Mouse (Mus musculus) kidney, embryonic 15.5 days (tissue): ENCODE data around the gene Trim69. TPM values are rescaled to one million over a fixed set of nuclear protein-coding genes. Genes with fewer than 3 reads are reported as not detected.

Experiments
- ATAC-seq: fragments of 200-750 bp; cut with Nextera tagmentation; replicated peaks from 2 replicates; pipeline ENCODE4 v1.8.0; 2017; ENCODE audit warnings: moderate TSS enrichment; ENCODE audit not compliant: low FRiP score
- H3K27ac ChIP-seq: fragments of 300-500 bp; sonication (generic); 2 replicates; pipeline ENCODE4 v1.5.1; 2015; ENCODE audit warnings: mild to moderate bottlenecking, inconsistent platforms
- H3K27me3 ChIP-seq: fragments of 300-500 bp; sonication (generic); 2 replicates; pipeline ENCODE4 v1.6.1; 2015; ENCODE audit warnings: inconsistent platforms
- H3K36me3 ChIP-seq: fragments of 300-500 bp; sonication (generic); 2 replicates; pipeline ENCODE4 v1.6.1; 2015; ENCODE audit warnings: inconsistent platforms
- H3K4me1 ChIP-seq: fragments of 300-500 bp; sonication (generic); 2 replicates; pipeline ENCODE4 v1.6.1; 2015; ENCODE audit warnings: inconsistent platforms
- H3K4me2 ChIP-seq: fragments of 300-500 bp; sonication (generic); 2 replicates; pipeline ENCODE4 v1.6.1; 2015; ENCODE audit warnings: moderate library complexity, mild to moderate bottlenecking, inconsistent platforms
- H3K4me3 ChIP-seq: fragments of 300-500 bp; sonication (generic); replicated peaks from 2 replicates; pipeline ENCODE4 v1.5.1; 2015; ENCODE audit warnings: mild to moderate bottlenecking, inconsistent platforms
- H3K9ac ChIP-seq: fragments of 300-500 bp; sonication (generic); 2 replicates; pipeline ENCODE4 v1.6.1; 2015; ENCODE audit warnings: mild to moderate bottlenecking, inconsistent platforms
- H3K9me3 ChIP-seq: fragments of 300-500 bp; sonication (generic); replicated peaks from 2 replicates; pipeline ENCODE4 v1.6.1; 2016; ENCODE audit warnings: inconsistent platforms
- WGBS: fragments of 180-500 bp; shearing (Covaris S2); methylation state at CpG from one replicate; pipeline ENCODE4 v1.1.7; 2015; ENCODE audit warnings: mixed read lengths; 5-methylcytosine and 5-hydroxymethylcytosine counted together
- polyA plus RNA-seq: library from polyadenylated mRNA; unstranded; fragments of >200 nt; fragmentation: Nextera tagmentation; extraction: Ambion mirVana; gene quantifications from 2 replicates; pipeline ENCODE4 v1.2.1, GENCODE M21; 2015

Gene Trim69
- polyA plus RNA-seq, 1 experiment from 2014 or later = not detected

- peaks cover 9% of the 10 kb centered on the region; the same call in 1 of the 2 replicates for H3K36me3 ChIP-seq
- no peak overlapping the region for H3K9ac ChIP-seq
- no peak for ATAC-seq
- no peak overlapping the region for H3K27ac ChIP-seq
- no peaks in the 10 kb centered on the region for H3K9me3 ChIP-seq
- H3K4me3 ChIP-seq = no peak overlapping the region
- H3K4me2 ChIP-seq = no peak overlapping the region
- no peaks in the 10 kb centered on the region for H3K4me1 ChIP-seq
- WGBS = 78% methylated on average over 2 of the region's 2 CpGs
- H3K27me3 ChIP-seq = no peaks in the 10 kb centered on the region
Observed at GRCm38 (mm10) chr2:122155292-122155691, 5.2 kb upstream of the Trim69 start.

GRCm38 (mm10) chr2:122156051-122156700 is 4.3 kb upstream of the Trim69 start:
- H3K9ac ChIP-seq = no peak overlapping the region
- H3K4me1 ChIP-seq = peaks cover 1% of the 10 kb centered on the region; the same call in 1 of the 2 replicates
- no peak overlapping the region for H3K27ac ChIP-seq
- no peak overlapping the region for H3K4me3 ChIP-seq
- H3K9me3 ChIP-seq = no peaks in the 10 kb centered on the region
- 91% methylated on average over 4 of the region's 4 CpGs for WGBS
- peaks cover 4% of the 10 kb centered on the region; the same call in 1 of the 2 replicates for H3K36me3 ChIP-seq
- no peaks in the 10 kb centered on the region for H3K27me3 ChIP-seq
- ATAC-seq = no peak
- H3K4me2 ChIP-seq = no peak overlapping the region

GRCm38 (mm10) chr2:122157561-122157960 is 2.9 kb upstream of the Trim69 start:
- H3K4me1 ChIP-seq = peaks cover 6% of the 10 kb centered on the region
- no peaks in the 10 kb centered on the region for H3K9me3 ChIP-seq
- H3K36me3 ChIP-seq = peaks cover 4% of the 10 kb centered on the region; the same call in 1 of the 2 replicates
- no peak for ATAC-seq
- H3K27me3 ChIP-seq = no peaks in the 10 kb centered on the region
- no peak overlapping the region for H3K9ac ChIP-seq
- H3K4me3 ChIP-seq = no peak overlapping the region
- H3K4me2 ChIP-seq = no peak overlapping the region
- H3K27ac ChIP-seq = no peak overlapping the region

- Histone ChIP-seq H3K4me2 (no peak overlapping the region), H3K9ac (no peak overlapping the region), H3K4me3 (no peak overlapping the region), H3K36me3 (peaks cover 4% of the 10 kb centered on the region; the same call in 1 of the 2 replicates), H3K4me1 (peaks cover 6% of the 10 kb centered on the region), H3K27me3 (no peaks in the 10 kb centered on the region), H3K9me3 (no peaks in the 10 kb centered on the region), H3K27ac (0 out of 2 replicates have a peak overlapping the region, but pooled peaks have one; percentile 7)
- WGBS = 66% methylated on average over 6 of the region's 6 CpGs
- no peak for ATAC-seq
Observed at GRCm38 (mm10) chr2:122158362-122158802, 2.1 kb upstream of the Trim69 start.

- Histone ChIP-seq H3K4me1 (peaks cover 6% of the 10 kb centered on the region), H3K36me3 (peaks cover 4% of the 10 kb centered on the region; the same call in 1 of the 2 replicates), H3K9ac (no peak overlapping the region), H3K4me3 (no peak overlapping the region), H3K4me2 (no peak overlapping the region), H3K9me3 (no peaks in the 10 kb centered on the region), H3K27ac (no peak overlapping the region), H3K27me3 (no peaks in the 10 kb centered on the region)
- no peak for ATAC-seq
- 69% methylated on average over 6 of the region's 6 CpGs for WGBS
Observed at GRCm38 (mm10) chr2:122159667-122160066, 833 bp upstream of the Trim69 start.

GRCm38 (mm10) chr2:122161542-122161941 is 1.0 kb downstream of the Trim69 start:
- no peak overlapping the region for H3K4me2 ChIP-seq
- ATAC-seq = peak; percentile 72

GRCm38 (mm10) chr2:122162529-122162928 is 2.0 kb downstream of the Trim69 start:
- 86% methylated on average over 2 of the region's 2 CpGs for WGBS
- peaks cover 6% of the 10 kb centered on the region for H3K4me1 ChIP-seq
- no peak overlapping the region for H3K9ac ChIP-seq
- no peaks in the 10 kb centered on the region for H3K9me3 ChIP-seq
- H3K36me3 ChIP-seq = no peaks in the 10 kb centered on the region
- no peak overlapping the region for H3K27ac ChIP-seq
- no peak overlapping the region for H3K4me2 ChIP-seq
- no peak overlapping the region for H3K4me3 ChIP-seq
- ATAC-seq = no peak
- H3K27me3 ChIP-seq = no peaks in the 10 kb centered on the region

More at GRCm38 (mm10) chr2:122161542-122161941, 1.0 kb downstream of the Trim69 start:
- no peaks in the 10 kb centered on the region for H3K27me3 ChIP-seq
- 36% methylated on average over 4 of the region's 4 CpGs for WGBS
- peaks cover 6% of the 10 kb centered on the region for H3K4me1 ChIP-seq
- H3K27ac ChIP-seq = peak overlapping the region; percentile 2; the same call in 1 of the 2 replicates
- H3K9ac ChIP-seq = no peak overlapping the region
- no peaks in the 10 kb centered on the region for H3K36me3 ChIP-seq
- no peak overlapping the region for H3K4me3 ChIP-seq
- H3K9me3 ChIP-seq = no peaks in the 10 kb centered on the region

GRCm38 (mm10) chr2:122163430-122164195 is 3.1 kb downstream of the Trim69 start:
- Histone ChIP-seq H3K27me3 (no peaks in the 10 kb centered on the region), H3K4me1 (peaks cover 6% of the 10 kb centered on the region), H3K27ac (no peak overlapping the region), H3K4me3 (no peak overlapping the region), H3K9ac (no peak overlapping the region), H3K4me2 (no peak overlapping the region), H3K36me3 (no peaks in the 10 kb centered on the region), H3K9me3 (no peaks in the 10 kb centered on the region)
- ATAC-seq = no peak
- 59% methylated on average over 13 of the region's 13 CpGs for WGBS

- Histone ChIP-seq H3K9ac (no peak overlapping the region), H3K36me3 (no peaks in the 10 kb centered on the region), H3K9me3 (no peaks in the 10 kb centered on the region), H3K4me1 (peaks cover 6% of the 10 kb centered on the region), H3K4me2 (no peak overlapping the region), H3K27ac (no peak overlapping the region), H3K4me3 (no peak overlapping the region), H3K27me3 (no peaks in the 10 kb centered on the region)
- 82% methylated on average over 11 of the region's 11 CpGs for WGBS
- no peak for ATAC-seq
Observed at GRCm38 (mm10) chr2:122164293-122164692, 3.8 kb downstream of the Trim69 start.

GRCm38 (mm10) chr2:122171292-122171691 is 10.8 kb downstream of the Trim69 start:
- 84% methylated on average over 6 of the region's 6 CpGs for WGBS
- H3K9ac ChIP-seq = no peak overlapping the region
- no peaks in the 10 kb centered on the region for H3K27me3 ChIP-seq
- H3K4me3 ChIP-seq = no peak overlapping the region
- no peaks in the 10 kb centered on the region for H3K4me1 ChIP-seq
- no peak for ATAC-seq
- H3K36me3 ChIP-seq = no peaks in the 10 kb centered on the region
- H3K9me3 ChIP-seq = no peaks in the 10 kb centered on the region
- H3K4me2 ChIP-seq = no peak overlapping the region
- H3K27ac ChIP-seq = no peak overlapping the region

- ATAC-seq = no peak
- H3K36me3 ChIP-seq = no peaks in the 10 kb centered on the region
- no peaks in the 10 kb centered on the region for H3K4me1 ChIP-seq
- H3K9me3 ChIP-seq = no peaks in the 10 kb centered on the region
- WGBS = 81% methylated on average over 2 of the region's 2 CpGs
- H3K27ac ChIP-seq = no peak overlapping the region
- no peak overlapping the region for H3K4me3 ChIP-seq
- H3K27me3 ChIP-seq = no peaks in the 10 kb centered on the region
- H3K9ac ChIP-seq = no peak overlapping the region
- no peak overlapping the region for H3K4me2 ChIP-seq
Observed at GRCm38 (mm10) chr2:122172188-122172587, 11.7 kb downstream of the Trim69 start.

GRCm38 (mm10) chr2:122180051-122180822 is 19.7 kb downstream of the Trim69 start:
- Histone ChIP-seq H3K4me1 (no peaks in the 10 kb centered on the region), H3K4me3 (no peak overlapping the region), H3K9ac (no peak overlapping the region), H3K4me2 (no peak overlapping the region), H3K9me3 (no peaks in the 10 kb centered on the region), H3K27ac (no peak overlapping the region), H3K27me3 (no peaks in the 10 kb centered on the region), H3K36me3 (no peaks in the 10 kb centered on the region)
- ATAC-seq = no peak
- 78% methylated on average over 8 of the region's 8 CpGs for WGBS
